Mouse (Mus musculus) embryonic facial prominence, embryonic 12.5 days (tissue): ENCODE measurements around the gene Zfp775. TPM values are rescaled to one million over a fixed set of nuclear protein-coding genes. Genes with fewer than 3 reads are reported as not detected.
"Not testable (repeated sequence)": the region's sequence is repeated elsewhere in the genome, so short reads cannot be mapped to it uniquely, and the experiment has no call there.

Experiments used
- ATAC-seq: fragments of 200-750 bp; cut with Nextera tagmentation; 2 replicates; pipeline ENCODE4 v1.8.0; 2017; ENCODE audit not compliant: insufficient number of reproducible peaks, insufficient read depth, low FRiP score, low TSS enrichment
- H3K27ac ChIP-seq: fragments of 300-500 bp; sonication (generic); 2 replicates; pipeline ENCODE4 v1.5.1; 2016; ENCODE audit warnings: mild to moderate bottlenecking
- H3K27me3 ChIP-seq: fragments of 300-500 bp; sonication (generic); 2 replicates; pipeline ENCODE4 v1.6.1; 2016; ENCODE audit warnings: mild to moderate bottlenecking, moderate library complexity
- H3K36me3 ChIP-seq: fragments of 300-500 bp; sonication (generic); 2 replicates; pipeline ENCODE4 v1.6.1; 2016; ENCODE audit warnings: mild to moderate bottlenecking
- H3K4me1 ChIP-seq: fragments of 300-500 bp; sonication (generic); 2 replicates; pipeline ENCODE4 v1.6.1; 2016
- H3K4me2 ChIP-seq: fragments of 300-500 bp; sonication (generic); replicated peaks from 2 replicates; pipeline ENCODE4 v1.6.1; 2016; ENCODE audit warnings: mild to moderate bottlenecking, moderate library complexity
- H3K4me3 ChIP-seq: fragments of 300-500 bp; sonication (generic); 2 replicates; pipeline ENCODE4 v1.5.1; 2016; ENCODE audit warnings: mild to moderate bottlenecking
- H3K9ac ChIP-seq: fragments of 300-500 bp; sonication (generic); 2 replicates; pipeline ENCODE4 v1.6.1; 2016; ENCODE audit warnings: mild to moderate bottlenecking, moderate library complexity
- H3K9me3 ChIP-seq: fragments of 300-500 bp; sonication (generic); 2 replicates; pipeline ENCODE4 v1.6.1; 2016; ENCODE audit warnings: mild to moderate bottlenecking, moderate library complexity
- WGBS: fragments of 180-500 bp; shearing (Covaris S2); methylation state at CpG from one replicate; pipeline ENCODE4 v1.1.7; 2016; 5-methylcytosine and 5-hydroxymethylcytosine counted together
- polyA plus RNA-seq: library from polyadenylated mRNA; unstranded; fragments of >200 nt; fragmentation: Nextera tagmentation; extraction: Ambion mirVana; gene quantifications from 2 replicates; pipeline ENCODE4 v1.2.1, GENCODE M21; 2016

Zfp775 gene
- polyA plus RNA-seq, 1 experiment from 2014 or later: 11.0 TPM

GRCm38 (mm10) chr6:48613464-48613863 is 11.6 kb downstream of the Zfp775 start:
- no peak overlapping the region for H3K4me2 ChIP-seq
- H3K36me3 ChIP-seq: peaks cover 14% of the 10 kb centered on the region
- ATAC-seq: no peak
- H3K4me3 ChIP-seq: no peak overlapping the region
- no peak overlapping the region for H3K9ac ChIP-seq
- H3K4me1 ChIP-seq: no peaks in the 10 kb centered on the region
- H3K27ac ChIP-seq: no peak overlapping the region
- WGBS: 90% methylated on average over 4 of the region's 4 CpGs
- H3K27me3 ChIP-seq: no peaks in the 10 kb centered on the region
- H3K9me3 ChIP-seq: no peaks in the 10 kb centered on the region

- Histone ChIP-seq H3K36me3 (peaks cover 22% of the 10 kb centered on the region), H3K4me3 (no peak overlapping the region), H3K9ac (no peak overlapping the region), H3K27me3 (no peaks in the 10 kb centered on the region), H3K9me3 (no peaks in the 10 kb centered on the region), H3K4me1 (no peaks in the 10 kb centered on the region), H3K4me2 (no peak overlapping the region), H3K27ac (no peak overlapping the region)
- WGBS: 89% methylated on average over 5 of the region's 5 CpGs
- no peak for ATAC-seq
These were observed 12.9 kb downstream of the Zfp775 start for GRCm38 (mm10) chr6:48614756-48615155.

GRCm38 (mm10) chr6:48620031-48620430 is 18.2 kb downstream of the Zfp775 start:
- H3K36me3 ChIP-seq: peaks cover 31% of the 10 kb centered on the region

GRCm38 (mm10) chr6:48622186-48622843 is 20.5 kb downstream of the Zfp775 start:
- H3K36me3 ChIP-seq: peaks cover 29% of the 10 kb centered on the region
- not testable (repeated sequence) for H3K27ac ChIP-seq, ATAC-seq, H3K4me1 ChIP-seq, H3K9ac ChIP-seq, H3K4me3 ChIP-seq, H3K4me2 ChIP-seq, H3K9me3 ChIP-seq
- WGBS: 87% methylated on average over 8 of the region's 8 CpGs
- peaks cover 18% of the 10 kb centered on the region for H3K27me3 ChIP-seq

More at GRCm38 (mm10) chr6:48620031-48620430, 18.2 kb downstream of the Zfp775 start:
- Histone ChIP-seq H3K4me2 (no peak overlapping the region), H3K27ac (no peak overlapping the region), H3K4me3 (no peak overlapping the region), H3K9ac (no peak overlapping the region), H3K27me3 (no peaks in the 10 kb centered on the region), H3K4me1 (no peaks in the 10 kb centered on the region), H3K9me3 (no peaks in the 10 kb centered on the region)
- ATAC-seq: no peak
- WGBS: 94% methylated on average over 30 of the region's 30 CpGs

GRCm38 (mm10) chr6:48623460-48623859 is 21.6 kb downstream of the Zfp775 start:
- H3K4me2 ChIP-seq: no peak overlapping the region
- no peak overlapping the region for H3K4me3 ChIP-seq
- no peak overlapping the region for H3K9ac ChIP-seq
- WGBS: 10% methylated on average over 1 of the region's 1 CpGs
- H3K4me1 ChIP-seq: peaks cover 5% of the 10 kb centered on the region; the same call in 1 of the 2 replicates
- ATAC-seq: no peak
- H3K27me3 ChIP-seq: peaks cover 29% of the 10 kb centered on the region
- H3K36me3 ChIP-seq: peaks cover 29% of the 10 kb centered on the region
- H3K9me3 ChIP-seq: no peaks in the 10 kb centered on the region
- no peak overlapping the region for H3K27ac ChIP-seq

GRCm38 (mm10) chr6:48626464-48626863 is 24.6 kb downstream of the Zfp775 start, which contains the start of gene AI854703:
TSS of gene AI854703 (plus strand) at chr6:48626764.
- Histone ChIP-seq H3K27me3 (peaks cover 49% of the 10 kb centered on the region), H3K9ac (peak within 1 kb of the TSS; percentile 12), H3K9me3 (no peaks in the 10 kb centered on the region), H3K4me3 (peak within 1 kb of the TSS; percentile 50), H3K4me1 (peaks cover 15% of the 10 kb centered on the region; the same call in 1 of the 2 replicates), H3K36me3 (peaks cover 6% of the 10 kb centered on the region; the same call in 1 of the 2 replicates), H3K27ac (no peak within 1 kb of the TSS), H3K4me2 (peak within 1 kb of the TSS; percentile 87)
- WGBS: 23% methylated on average over 8 of the region's 8 CpGs
- no peak for ATAC-seq

GRCm38 (mm10) chr6:48626984-48627383 is 25.1 kb downstream of the Zfp775 start:
- H3K9ac ChIP-seq: peak overlapping the region; percentile 12; the same call in 1 of the 2 replicates
- H3K27ac ChIP-seq: no peak overlapping the region
- WGBS: under 1% methylated on average over 31 of the region's 32 CpGs
- peaks cover 1% of the 10 kb centered on the region; the same call in 1 of the 2 replicates for H3K36me3 ChIP-seq
- H3K4me2 ChIP-seq: peak overlapping the region; percentile 87
- no peak for ATAC-seq
- peaks cover 49% of the 10 kb centered on the region for H3K27me3 ChIP-seq
- peak overlapping the region; percentile 50 for H3K4me3 ChIP-seq
- H3K4me1 ChIP-seq: peaks cover 15% of the 10 kb centered on the region; the same call in 1 of the 2 replicates
- H3K9me3 ChIP-seq: no peaks in the 10 kb centered on the region

- 3% methylated on average over 7 of the region's 7 CpGs for WGBS
- no peak overlapping the region for H3K27ac ChIP-seq
- peak overlapping the region; percentile 12 for H3K9ac ChIP-seq
These were observed 25.7 kb downstream of the Zfp775 start for GRCm38 (mm10) chr6:48627511-48627924.

GRCm38 (mm10) chr6:48628377-48628776 is 26.5 kb downstream of the Zfp775 start:
- H3K4me1 ChIP-seq: peaks cover 15% of the 10 kb centered on the region; the same call in 1 of the 2 replicates
- WGBS: 81% methylated on average over 3 of the region's 3 CpGs
- no peaks in the 10 kb centered on the region for H3K36me3 ChIP-seq
- H3K27me3 ChIP-seq: peaks cover 49% of the 10 kb centered on the region
- H3K27ac ChIP-seq: no peak overlapping the region
- H3K4me3 ChIP-seq: no peak overlapping the region
- 0 out of 2 replicates have a peak overlapping the region, but pooled peaks have one; percentile 86 for H3K4me2 ChIP-seq
- H3K9me3 ChIP-seq: no peaks in the 10 kb centered on the region
- no peak overlapping the region for H3K9ac ChIP-seq
- ATAC-seq: no peak

More at GRCm38 (mm10) chr6:48627511-48627924, 25.7 kb downstream of the Zfp775 start:
- ATAC-seq: no peak
- H3K9me3 ChIP-seq: no peaks in the 10 kb centered on the region
- H3K27me3 ChIP-seq: peaks cover 49% of the 10 kb centered on the region
- H3K4me2 ChIP-seq: peak overlapping the region; percentile 87
- peaks cover 15% of the 10 kb centered on the region; the same call in 1 of the 2 replicates for H3K4me1 ChIP-seq
- H3K36me3 ChIP-seq: no peaks in the 10 kb centered on the region
- H3K4me3 ChIP-seq: peak overlapping the region; percentile 50

- WGBS: 7% methylated on average over 54 of the region's 54 CpGs
- H3K4me2 ChIP-seq: peak overlapping the region; percentile 86
- H3K36me3 ChIP-seq: no peaks in the 10 kb centered on the region
- H3K4me3 ChIP-seq: peak overlapping the region; percentile 46
- H3K9ac ChIP-seq: peak overlapping the region; percentile 53
- H3K27me3 ChIP-seq: peaks cover 49% of the 10 kb centered on the region
- no peak for ATAC-seq
- no peaks in the 10 kb centered on the region for H3K9me3 ChIP-seq
- H3K27ac ChIP-seq: no peak overlapping the region
- peaks cover 15% of the 10 kb centered on the region; the same call in 1 of the 2 replicates for H3K4me1 ChIP-seq
These were observed 27.2 kb downstream of the Zfp775 start for GRCm38 (mm10) chr6:48628808-48629660.

- peaks cover 49% of the 10 kb centered on the region for H3K27me3 ChIP-seq
These were observed 27.8 kb downstream of the Zfp775 start for GRCm38 (mm10) chr6:48629661-48630034.

More at GRCm38 (mm10) chr6:48629661-48630034, 27.8 kb downstream of the Zfp775 start:
- H3K9me3 ChIP-seq: no peaks in the 10 kb centered on the region
- peak overlapping the region; percentile 86 for H3K4me2 ChIP-seq
- peak overlapping the region; percentile 46 for H3K4me3 ChIP-seq
- WGBS: 18% methylated on average over 13 of the region's 13 CpGs
- H3K27ac ChIP-seq: no peak overlapping the region
- no peak for ATAC-seq
- H3K4me1 ChIP-seq: peaks cover 15% of the 10 kb centered on the region; the same call in 1 of the 2 replicates
- H3K36me3 ChIP-seq: no peaks in the 10 kb centered on the region
- peak overlapping the region; percentile 53 for H3K9ac ChIP-seq
